Mouse (Mus musculus) right cerebral cortex, adult 2 months (tissue): Measurements from ENCODE around the gene Tlcd2.

Experiments
- DNase-seq, 2 experiments: peaks; one replicate each; pipeline ENCODE4 v3.0.0; 2021 to 2022; ENCODE audit warnings: low spot score in 2 of 2

Gene Tlcd2

DNA sequence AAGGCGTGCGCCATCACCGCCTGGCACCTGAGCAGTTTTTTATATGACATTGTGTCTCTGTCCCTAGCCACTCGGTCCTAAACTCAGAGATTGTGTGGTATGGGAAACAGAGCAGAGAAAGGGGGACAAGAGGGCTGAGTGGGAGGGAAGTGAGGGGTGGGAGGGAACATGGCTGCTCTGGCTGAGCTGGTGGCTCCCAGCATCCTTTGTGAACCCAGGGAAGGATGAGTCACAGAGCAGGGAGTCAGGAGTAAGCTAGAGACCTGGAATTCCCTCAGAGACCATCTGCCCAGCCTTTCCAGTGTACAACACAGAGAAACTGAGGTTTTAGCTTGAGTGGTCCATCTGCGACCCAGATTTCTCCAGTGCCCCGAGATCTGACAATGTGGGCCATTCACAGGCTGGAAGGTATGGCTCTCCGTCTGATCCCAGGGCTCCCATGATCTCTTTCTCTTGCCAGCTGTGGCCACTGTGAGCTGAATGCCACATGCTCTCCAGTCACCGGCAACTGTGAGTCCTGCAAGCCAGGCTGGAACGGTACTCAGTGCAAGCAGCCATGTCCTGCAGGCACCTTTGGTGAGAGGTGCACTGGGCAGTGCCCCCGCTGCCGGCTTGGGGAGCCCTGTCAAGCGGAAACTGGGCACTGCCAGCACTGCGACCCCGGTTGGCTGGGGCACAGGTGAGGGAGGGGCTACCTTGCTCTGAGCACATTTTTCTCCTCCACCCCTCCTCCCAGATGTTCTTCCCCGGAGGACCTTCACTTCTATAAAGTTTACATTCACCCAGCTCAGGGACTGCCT lies 58.5 kb downstream of the Tlcd2 start:
- DNase-seq = no peak
